8 mouse cellular contexts compared by ENCODE assay signal in genomic region chr16:31492921-31493549, GRCm38 (mm10).
A peak's percentile ranks its signal among the peaks of the same experiment; 100 is the strongest.
DNase-seq lines count a peak whose midpoint lies in the region; ATAC-seq lines count a peak whose summit lies in the region.
"Had no signal": no experiment of that assay in that cellular context is flagged by ENCODE, and none has a peak within 500 bp of the region (broad histone marks: within the 10 kb centered on the region; RNA-seq: fewer than 3 reads in every experiment).

No protein-coding gene starts in this region.

- no peaks in the 10 kb centered on the region for H3K27me3 ChIP-seq in embryonic facial prominence, embryonic 12.5 days
- no peaks in the 10 kb centered on the region for H3K27me3 ChIP-seq in intestine, embryonic 14.5 days (replicated peaks; ENCODE audit: control insufficient read depth, insufficient read depth, low read length)
- no peaks in the 10 kb centered on the region for H3K27me3 ChIP-seq in neural tube, embryonic 14.5 days (ENCODE audit: control insufficient read depth, insufficient read depth, low read length)

- H3K4me3 ChIP-seq in embryonic facial prominence, embryonic 12.5 days, result no peak overlapping the region
- no peak overlapping the region for H3K4me3 ChIP-seq in intestine, embryonic 14.5 days (ENCODE audit: low read depth, low read length)
- H3K4me3 ChIP-seq in neural tube, embryonic 14.5 days (ENCODE audit: low read depth, low read length), result no peak overlapping the region
- H3K4me3 ChIP-seq: megakaryocyte, embryonic 14.5 days had no signal

- DNase-seq in urinary bladder, adult 18-20 months (ENCODE audit: low spot score in 2 of 2), result peak; percentile 47 to 53
- DNase-seq in urinary bladder, postnatal 10 days (ENCODE audit: low spot score), result no peak
- DNase-seq in intestine, embryonic 14.5 days (ENCODE audit: low spot score), result no peak
- no peak for DNase-seq in layer of hippocampus, postnatal 25 days (ENCODE audit: extremely low spot score in 1 of 2, low spot score in 1 of 2)
- DNase-seq in ovary, postnatal 10 days (ENCODE audit: low spot score), result no peak

- no peak overlapping the region for H3K4me2 ChIP-seq in embryonic facial prominence, embryonic 12.5 days (replicated peaks)
- no peak overlapping the region for H3K4me2 ChIP-seq in intestine, embryonic 14.5 days (ENCODE audit: low read length)
- no peak overlapping the region for H3K4me2 ChIP-seq in neural tube, embryonic 14.5 days (ENCODE audit: low read depth, low read length)

- no peaks in the 10 kb centered on the region for H3K9me3 ChIP-seq in embryonic facial prominence, embryonic 12.5 days
- H3K9me3 ChIP-seq in intestine, embryonic 14.5 days (ENCODE audit: control insufficient read depth, low read length), result no peaks in the 10 kb centered on the region
- H3K9me3 ChIP-seq in neural tube, embryonic 14.5 days (ENCODE audit: control insufficient read depth, low read length), result no peaks in the 10 kb centered on the region
- H3K9me3 ChIP-seq: megakaryocyte, embryonic 14.5 days had no signal

- H3K9ac ChIP-seq in embryonic facial prominence, embryonic 12.5 days, result no peak overlapping the region
- no peak overlapping the region for H3K9ac ChIP-seq in intestine, embryonic 14.5 days (ENCODE audit: low read length)
- H3K9ac ChIP-seq in neural tube, embryonic 14.5 days (replicated peaks; ENCODE audit: low read depth, low read length), result no peak overlapping the region

- peak overlapping the region; percentile 36; the same call in 1 of the 2 replicates for H3K27ac ChIP-seq in embryonic facial prominence, embryonic 12.5 days
- no peak overlapping the region for H3K27ac ChIP-seq in intestine, embryonic 14.5 days (ENCODE audit: low read depth)
- no peak overlapping the region for H3K27ac ChIP-seq in neural tube, embryonic 14.5 days (ENCODE audit: low read depth, low read length)

- H3K4me1 ChIP-seq in embryonic facial prominence, embryonic 12.5 days, result peaks cover 42% of the 10 kb centered on the region
- H3K4me1 ChIP-seq in intestine, embryonic 14.5 days (replicated peaks; ENCODE audit: control insufficient read depth, insufficient read depth, low read length), result peaks cover 16% of the 10 kb centered on the region
- H3K4me1 ChIP-seq in neural tube, embryonic 14.5 days (ENCODE audit: control insufficient read depth, insufficient read depth, low read length), result peaks cover 10% of the 10 kb centered on the region

- ATAC-seq in embryonic facial prominence, embryonic 12.5 days (ENCODE audit: insufficient number of reproducible peaks, insufficient read depth, low FRiP score, low TSS enrichment), result no peak
- peak; percentile 41; the same call in 1 of the 2 replicates for ATAC-seq in intestine, embryonic 14.5 days (replicated peaks; ENCODE audit: low FRiP score, low TSS enrichment, low read depth)
- peak; percentile 60; the same call in 1 of the 2 replicates for ATAC-seq in neural tube, embryonic 14.5 days (ENCODE audit: low read depth)

- WGBS in embryonic facial prominence, embryonic 12.5 days, result 23% methylated on average over 12 of the region's 12 CpGs
- WGBS in intestine, embryonic 14.5 days, result 32% methylated on average over 12 of the region's 12 CpGs
- WGBS in neural tube, embryonic 14.5 days, result 25% methylated on average over 12 of the region's 12 CpGs

- H3K36me3 ChIP-seq in embryonic facial prominence, embryonic 12.5 days, result no peaks in the 10 kb centered on the region
- no peaks in the 10 kb centered on the region for H3K36me3 ChIP-seq in intestine, embryonic 14.5 days (ENCODE audit: control insufficient read depth, insufficient read depth, low read length)
- no peaks in the 10 kb centered on the region for H3K36me3 ChIP-seq in neural tube, embryonic 14.5 days (ENCODE audit: control insufficient read depth, insufficient read depth, low read length)

Comparison
In these comparisons a context has a peak if more than half of its experiments do, and no peak if none do; other contexts are left out.
1. DNase-seq: peak in urinary bladder, adult 18-20 months (2 of 2); none in urinary bladder, postnatal 10 days (single experiment), intestine, embryonic 14.5 days (single experiment), layer of hippocampus, postnatal 25 days (0 of 2) and ovary, postnatal 10 days (single experiment).